Mouse (Mus musculus) forebrain, embryonic 14.5 days (tissue): ENCODE measurements at regions not wholly inside any gene's neighbourhood (a gene's known extent, or its start where the extent isn't known, plus 50 kb on each side); places are given as distances from the start of the nearest gene placed in this dataset.
"Not testable (repeated sequence)": the region's sequence is repeated elsewhere in the genome, so short reads cannot be mapped to it uniquely, and the experiment has no call there.

ENCODE experiments used
- ATAC-seq: fragments of 200-750 bp; cut with Nextera tagmentation; 2 replicates; pipeline ENCODE4 v1.8.0; 2017; ENCODE audit warnings: mild to moderate bottlenecking, moderate library complexity
- DNase-seq: peaks from one replicate; pipeline ENCODE4 v3.0.0-alpha.2; 2015; ENCODE audit warnings: low spot score
- H3K27ac ChIP-seq: fragments of 300-500 bp; sonication (generic); 2 replicates; pipeline ENCODE4 v1.5.1; 2014; ENCODE audit warnings: low read depth, mild to moderate bottlenecking, control low read depth, low read length, moderate library complexity
- H3K27me3 ChIP-seq: fragments of 300-500 bp; sonication (generic); replicated peaks from 2 replicates; pipeline ENCODE4 v1.6.1; 2014; ENCODE audit warnings: low read length, control low read depth, mixed read lengths; ENCODE audit not compliant: control insufficient read depth, insufficient read depth
- H3K36me3 ChIP-seq: fragments of 300-500 bp; sonication (generic); 2 replicates; pipeline ENCODE4 v1.6.1; 2014; ENCODE audit warnings: low read length, control low read depth; ENCODE audit not compliant: control insufficient read depth, insufficient read depth
- H3K4me1 ChIP-seq: fragments of 300-500 bp; sonication (generic); 2 replicates; pipeline ENCODE4 v1.6.1; 2014; ENCODE audit warnings: antibody characterized with exemption, low read length, control low read depth; ENCODE audit not compliant: control insufficient read depth, insufficient read depth
- H3K4me2 ChIP-seq: fragments of 300-500 bp; sonication (generic); 2 replicates; pipeline ENCODE4 v1.6.1; 2014; ENCODE audit warnings: mild to moderate bottlenecking, control low read depth, low read length
- H3K4me3 ChIP-seq: fragments of 300-500 bp; sonication (generic); 2 replicates; pipeline ENCODE4 v1.5.1; 2014; ENCODE audit warnings: low read depth, low read length, control low read depth
- H3K9ac ChIP-seq: fragments of 300-500 bp; sonication (generic); 2 replicates; pipeline ENCODE4 v1.6.1; 2014; ENCODE audit warnings: mild to moderate bottlenecking, low read length, control low read depth, moderate library complexity
- H3K9me3 ChIP-seq: fragments of 300-500 bp; sonication (generic); replicated peaks from 2 replicates; pipeline ENCODE4 v1.6.1; 2016; ENCODE audit warnings: low read length, control low read depth, mixed read lengths; ENCODE audit not compliant: control insufficient read depth
- WGBS: fragments of 180-500 bp; shearing (Covaris S2); extraction: QIAGEN DNeasy Blood & Tissue Kit; methylation state at CpG from one replicate; pipeline ENCODE4 v1.1.7; 2014; 5-methylcytosine and 5-hydroxymethylcytosine counted together

DNA sequence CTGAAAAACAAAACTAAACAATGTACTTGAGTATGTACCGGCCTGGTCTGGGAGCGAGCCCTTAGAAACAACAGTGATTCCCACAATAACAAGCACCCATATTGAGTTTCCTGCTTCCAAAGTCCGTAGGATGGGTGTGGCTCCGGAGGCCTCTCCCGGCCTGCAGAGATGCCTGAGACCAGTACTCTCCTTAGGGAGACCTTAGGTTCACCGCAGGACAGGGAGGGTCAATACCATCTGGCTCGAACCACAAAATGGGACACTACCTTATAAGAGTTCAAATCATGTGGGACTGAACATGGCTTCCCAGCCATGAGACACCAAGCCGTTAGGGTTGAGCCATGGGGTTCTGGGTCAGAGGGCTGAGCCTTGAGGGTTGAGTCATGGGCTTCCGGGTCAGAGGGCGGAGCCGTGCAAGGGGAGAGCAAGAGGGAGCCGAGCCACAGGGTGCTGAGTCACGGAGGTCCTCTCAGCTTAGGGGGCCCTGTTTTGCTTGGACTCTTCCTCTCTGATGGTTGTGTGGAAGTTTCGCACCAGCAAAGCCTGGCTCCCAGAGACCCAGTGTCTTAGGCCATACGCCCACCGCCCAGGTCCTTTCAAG is 201.8 kb downstream of the Tcp10c start:
- not testable (repeated sequence) for H3K4me3 ChIP-seq, H3K36me3 ChIP-seq, H3K27ac ChIP-seq, ATAC-seq, DNase-seq, H3K9ac ChIP-seq, H3K4me2 ChIP-seq, H3K4me1 ChIP-seq, H3K27me3 ChIP-seq
- 83% methylated on average over 16 of the region's 16 CpGs for WGBS
- H3K9me3 ChIP-seq = peaks cover 10% of the 10 kb centered on the region

GRCm38 (mm10) chr17:13558863-13559262 is 201.5 kb upstream of the Afdn start:
- H3K27ac ChIP-seq = no peak overlapping the region
- no peak for ATAC-seq
- 86% methylated on average over 3 of the region's 3 CpGs for WGBS
- H3K4me1 ChIP-seq = 0 out of 2 replicates have a peak, but pooled peaks cover 2% of the 10 kb centered on the region
- H3K4me3 ChIP-seq = no peak overlapping the region
- no peaks in the 10 kb centered on the region for H3K9me3 ChIP-seq
- no peaks in the 10 kb centered on the region for H3K36me3 ChIP-seq
- no peak for DNase-seq
- no peaks in the 10 kb centered on the region for H3K27me3 ChIP-seq
- H3K4me2 ChIP-seq = no peak overlapping the region
- H3K9ac ChIP-seq = no peak overlapping the region

DNA sequence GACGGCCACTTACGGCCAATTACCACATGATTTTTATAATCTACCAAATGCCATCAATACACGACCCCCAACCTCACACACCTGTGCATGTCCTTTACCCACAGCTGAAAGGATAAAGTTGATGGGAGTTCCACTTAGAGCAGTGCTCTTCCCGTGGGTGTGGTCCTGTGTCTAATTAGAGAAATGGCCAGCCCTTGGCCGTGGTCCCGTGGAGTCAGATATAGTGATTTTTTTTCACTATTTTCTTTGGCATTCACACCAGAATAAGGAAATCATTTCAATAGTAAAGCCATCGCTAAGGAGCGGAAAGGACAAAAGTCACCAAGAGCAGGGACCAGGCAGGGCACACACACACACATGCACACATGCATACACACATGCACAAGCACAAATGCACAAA is 199.0 kb upstream of the Afdn start:
- Histone ChIP-seq H3K9ac (no peak overlapping the region), H3K9me3 (no peaks in the 10 kb centered on the region), H3K4me2 (no peak overlapping the region), H3K27ac (no peak overlapping the region), H3K4me1 (no peaks in the 10 kb centered on the region), H3K4me3 (no peak overlapping the region), H3K27me3 (no peaks in the 10 kb centered on the region), H3K36me3 (no peaks in the 10 kb centered on the region)
- ATAC-seq (no peak), DNase-seq (no peak)
- 84% methylated on average over 8 of the region's 8 CpGs for WGBS

- Histone ChIP-seq H3K27me3 (no peaks in the 10 kb centered on the region), H3K9ac (no peak overlapping the region), H3K4me3 (no peak overlapping the region), H3K4me1 (no peaks in the 10 kb centered on the region), H3K27ac (no peak overlapping the region), H3K4me2 (no peak overlapping the region), H3K36me3 (no peaks in the 10 kb centered on the region), H3K9me3 (no peaks in the 10 kb centered on the region)
- 86% methylated on average over 2 of the region's 2 CpGs for WGBS
- DNase-seq = no peak
- no peak for ATAC-seq
Measured at GRCm38 (mm10) chr17:13562974-13563373, 197.4 kb upstream of the Afdn start.

DNA sequence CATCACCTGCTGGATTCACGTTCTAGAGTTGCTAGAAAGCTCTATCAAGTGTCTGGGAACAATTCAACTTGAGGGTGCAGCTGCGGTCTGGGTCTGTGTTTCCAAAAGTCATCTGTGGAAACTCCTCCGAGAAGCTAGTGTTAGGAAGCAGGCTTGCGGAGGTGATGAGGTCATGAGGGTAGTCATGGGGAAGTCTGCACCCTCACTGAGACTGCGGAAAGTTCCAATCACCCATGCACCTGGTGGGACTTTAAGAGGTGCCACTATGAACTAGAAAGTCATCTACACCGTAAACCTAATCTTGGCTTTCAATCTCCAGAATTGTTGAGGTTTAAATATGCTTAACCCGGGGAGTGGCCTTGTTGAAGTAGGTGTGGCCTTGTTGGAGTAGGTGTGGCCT is 195.5 kb upstream of the Afdn start:
- Histone ChIP-seq H3K4me1 (no peaks in the 10 kb centered on the region), H3K9me3 (no peaks in the 10 kb centered on the region), H3K27ac (no peak overlapping the region), H3K27me3 (no peaks in the 10 kb centered on the region), H3K4me2 (no peak overlapping the region), H3K4me3 (no peak overlapping the region), H3K9ac (no peak overlapping the region), H3K36me3 (no peaks in the 10 kb centered on the region)
- WGBS = 94% methylated on average over 7 of the region's 7 CpGs
- no peak for DNase-seq
- no peak for ATAC-seq

DNA sequence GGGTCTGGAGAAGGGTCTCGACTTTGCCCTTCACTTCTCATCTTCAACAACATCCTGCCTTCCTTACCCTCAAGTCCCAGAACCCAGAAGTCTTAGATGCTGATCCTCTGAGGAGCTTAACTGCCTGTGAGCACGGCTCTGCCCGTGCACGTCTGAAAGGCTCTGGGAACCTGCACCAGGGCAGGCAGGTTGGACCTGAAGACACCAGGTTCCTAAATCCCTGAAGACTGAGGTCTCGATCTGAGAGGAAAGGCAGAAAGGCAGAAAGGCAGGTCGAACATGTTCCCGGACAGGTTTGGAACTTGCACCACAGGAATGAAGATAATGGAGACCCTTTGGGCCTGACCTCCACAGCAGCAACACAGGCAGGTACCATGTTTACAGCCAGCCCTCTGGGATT is 193.7 kb upstream of the Afdn start:
- no peak overlapping the region for H3K4me2 ChIP-seq
- DNase-seq (no peak), ATAC-seq (no peak)
- H3K4me3 ChIP-seq = no peak overlapping the region
- no peak overlapping the region for H3K9ac ChIP-seq
- no peaks in the 10 kb centered on the region for H3K36me3 ChIP-seq
- H3K27ac ChIP-seq = no peak overlapping the region
- no peaks in the 10 kb centered on the region for H3K4me1 ChIP-seq
- 87% methylated on average over 7 of the region's 7 CpGs for WGBS
- no peaks in the 10 kb centered on the region for H3K9me3 ChIP-seq
- H3K27me3 ChIP-seq = no peaks in the 10 kb centered on the region

DNA sequence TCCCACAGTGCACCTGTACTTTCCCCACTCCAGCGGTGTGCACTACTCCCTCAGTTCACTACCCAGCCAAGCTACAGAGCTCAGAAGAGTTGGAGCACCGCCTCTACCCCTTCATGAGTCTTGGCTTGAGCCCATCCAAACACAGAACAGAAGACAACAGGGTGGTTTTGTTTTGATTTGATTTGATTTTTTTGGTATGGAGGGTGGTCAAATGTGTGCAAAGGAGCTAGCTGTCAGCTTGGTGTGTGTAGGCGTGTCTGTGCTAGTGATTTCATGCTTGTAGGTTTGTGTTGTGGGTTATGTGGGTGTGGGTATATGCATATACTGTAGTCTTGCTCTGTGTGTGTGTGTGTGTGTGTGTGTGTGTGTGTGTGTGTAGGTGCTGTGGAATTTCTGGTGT is 193.2 kb upstream of the Afdn start:
- no peak for ATAC-seq
- H3K4me3 ChIP-seq = no peak overlapping the region
- no peaks in the 10 kb centered on the region for H3K9me3 ChIP-seq
- H3K4me1 ChIP-seq = no peaks in the 10 kb centered on the region
- no peaks in the 10 kb centered on the region for H3K36me3 ChIP-seq
- no peaks in the 10 kb centered on the region for H3K27me3 ChIP-seq
- no peak overlapping the region for H3K27ac ChIP-seq
- no peak overlapping the region for H3K9ac ChIP-seq
- 87% methylated on average over 3 of the region's 3 CpGs for WGBS
- no peak for DNase-seq
- H3K4me2 ChIP-seq = no peak overlapping the region

DNA sequence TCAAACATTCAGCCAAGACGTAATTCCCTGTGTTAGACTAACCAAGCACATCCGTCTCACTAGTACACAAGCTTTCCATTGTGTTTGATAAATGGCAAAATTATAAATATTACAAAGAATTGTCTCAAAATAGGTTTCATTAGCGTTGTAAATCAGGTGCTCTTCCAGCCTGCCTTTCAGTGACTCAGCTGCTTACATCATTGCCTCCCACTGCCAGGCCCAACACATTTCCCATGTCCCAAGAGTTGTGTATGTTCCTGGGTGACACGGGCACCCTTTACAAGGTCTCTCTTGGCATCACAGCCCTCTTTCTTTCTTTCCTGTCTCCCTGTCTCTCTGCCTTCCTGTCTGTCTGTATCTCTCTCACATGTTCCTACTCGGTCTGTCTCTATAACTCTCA is 189.5 kb upstream of the Afdn start:
- Histone ChIP-seq H3K36me3 (no peaks in the 10 kb centered on the region), H3K4me2 (no peak overlapping the region), H3K9me3 (no peaks in the 10 kb centered on the region), H3K4me1 (peaks cover 13% of the 10 kb centered on the region), H3K9ac (no peak overlapping the region), H3K27me3 (no peaks in the 10 kb centered on the region), H3K4me3 (no peak overlapping the region), H3K27ac (no peak overlapping the region)
- WGBS = 82% methylated on average over 5 of the region's 5 CpGs
- DNase-seq (no peak), ATAC-seq (no peak)

DNA sequence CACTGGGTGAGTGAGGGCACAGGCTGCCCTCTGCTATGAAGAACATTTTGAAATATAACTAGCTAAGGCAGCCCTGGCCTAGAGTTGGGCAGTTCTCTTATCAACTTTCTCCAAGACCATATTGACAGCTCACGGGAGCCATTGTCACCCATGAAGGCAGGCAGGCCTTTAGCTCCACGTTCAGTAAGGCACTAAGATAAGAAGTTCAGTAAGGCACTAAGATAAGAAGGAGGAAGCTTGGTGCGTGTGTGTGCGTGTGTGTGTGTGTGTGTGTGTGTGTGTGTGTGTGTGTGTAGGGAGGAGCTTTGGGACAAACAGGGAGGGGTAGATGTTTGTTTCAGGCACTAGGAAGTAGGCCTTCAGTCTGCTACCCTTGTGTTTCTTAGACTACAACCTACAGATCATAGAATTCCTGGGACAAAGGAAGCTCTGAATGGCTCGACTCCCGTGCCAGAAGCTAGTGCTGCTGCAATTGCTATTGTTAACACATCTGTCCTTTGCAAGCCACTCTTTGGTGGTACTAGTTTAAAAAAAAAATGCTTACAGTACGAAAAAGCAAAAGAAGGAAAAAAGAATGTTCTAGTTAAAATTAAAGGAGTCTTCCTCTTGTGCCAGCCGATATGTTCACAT is 188.0 kb upstream of the Afdn start:
- 53% methylated on average over 8 of the region's 8 CpGs for WGBS
- Histone ChIP-seq H3K4me3 (no peak overlapping the region), H3K9ac (no peak overlapping the region), H3K4me2 (no peak overlapping the region), H3K9me3 (no peaks in the 10 kb centered on the region), H3K36me3 (no peaks in the 10 kb centered on the region), H3K27ac (peak overlapping the region; percentile 80), H3K4me1 (peaks cover 13% of the 10 kb centered on the region), H3K27me3 (no peaks in the 10 kb centered on the region)
- ATAC-seq (no peak), DNase-seq (no peak)
